Mouse (Mus musculus): ENCODE measurements around the gene Sash3.
"Not testable (repeated sequence)": the region's sequence is repeated elsewhere in the genome, so short reads cannot be mapped to it uniquely, and the experiment has no call there.

Gene Sash3

DNA sequence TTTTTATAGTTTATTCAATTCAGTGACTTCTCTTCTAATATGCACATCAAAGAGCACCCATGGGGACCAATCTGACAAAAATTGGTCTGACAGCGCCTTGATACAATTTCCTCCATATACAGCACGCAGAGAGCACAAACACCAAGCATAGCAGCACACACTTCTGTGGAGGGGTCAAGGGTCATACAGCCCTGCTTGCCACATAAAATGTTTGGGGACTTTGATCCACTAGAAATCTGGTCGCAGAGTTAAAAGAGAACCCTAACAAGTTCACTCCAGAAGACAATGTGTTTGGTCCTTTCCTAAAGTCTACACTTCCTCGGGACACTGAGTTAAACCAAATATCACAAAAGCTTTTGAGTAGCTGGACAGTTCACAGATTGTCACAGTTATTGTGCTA lies 56.8 kb downstream of the Sash3 start:
- no peak for DNase-seq (ENCODE audit: low read depth, low spot score)

DNA sequence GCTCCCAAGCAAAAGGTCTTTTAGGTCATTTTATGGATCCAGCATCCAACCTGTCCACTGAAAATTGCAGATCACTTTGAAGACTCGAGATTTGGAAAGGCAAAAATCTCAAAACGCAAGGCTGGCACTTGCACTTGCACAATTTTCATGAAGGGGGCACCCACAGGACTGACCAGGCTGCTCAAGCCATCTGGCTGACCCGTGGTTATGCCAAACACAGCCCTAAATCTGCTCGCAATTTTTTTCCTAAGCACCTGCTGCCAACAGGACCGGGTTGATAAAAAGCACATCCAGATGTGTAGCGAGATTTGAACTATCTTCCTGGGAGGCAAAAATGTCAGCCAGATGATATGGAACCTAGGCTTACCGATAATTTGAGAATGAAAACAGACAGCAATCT lies 57.5 kb downstream of the Sash3 start:
- no peak for DNase-seq (ENCODE audit: low read depth, low spot score)

GRCm38 (mm10) chrX:48204469-48204868 lies 58.2 kb downstream of the Sash3 start:
- DNase-seq (ENCODE audit: low read depth, low spot score), result no peak

- DNase-seq (ENCODE audit: low read depth, low spot score), result no peak
These were observed 61.7 kb downstream of the Sash3 start for GRCm38 (mm10) chrX:48207761-48208487.

GRCm38 (mm10) chrX:48208519-48209185 lies 62.4 kb downstream of the Sash3 start, which contains the start of gene Zdhhc9:
Zdhhc9 (minus strand) TSS chrX:48208878.
- peak; percentile 70 for DNase-seq (ENCODE audit: low read depth, low spot score)

DNA sequence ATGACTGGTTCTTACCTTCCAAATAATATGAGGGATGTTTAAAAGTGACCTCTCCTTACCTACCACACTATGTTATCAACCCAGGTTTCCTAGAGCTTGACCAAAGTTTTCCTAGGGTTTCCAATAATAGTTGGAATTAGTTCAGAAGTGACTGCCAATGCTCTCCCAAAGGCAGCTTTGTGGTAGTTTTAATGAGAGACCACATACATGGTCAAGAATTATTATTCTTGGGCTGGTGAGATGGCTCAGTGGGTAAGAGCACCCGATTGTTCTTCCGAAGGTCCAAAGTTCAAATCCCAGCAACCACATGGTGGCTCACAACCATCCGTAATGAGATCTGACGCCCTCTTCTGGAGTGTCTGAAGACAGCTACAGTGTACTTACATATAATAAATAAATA lies 63.5 kb downstream of the Sash3 start:
- not testable (repeated sequence) for DNase-seq (ENCODE audit: low read depth, low spot score)

Data from retina, postnatal 7 days (tissue).